Mouse (Mus musculus) forebrain, embryonic 13.5 days (tissue): ENCODE measurements at regions not wholly inside any gene's neighbourhood (a gene's known extent, or its start where the extent isn't known, plus 50 kb on each side); places are given as distances from the start of the nearest gene placed in this dataset.

ENCODE experiments used
- ATAC-seq: fragments of 200-750 bp; cut with Nextera tagmentation; 2 replicates; pipeline ENCODE4 v1.8.0; 2017
- H3K27ac ChIP-seq: fragments of 300-500 bp; sonication (generic); 2 replicates; pipeline ENCODE4 v1.5.1; 2015; ENCODE audit warnings: inconsistent platforms, mild to moderate bottlenecking, moderate library complexity
- H3K27me3 ChIP-seq: fragments of 300-500 bp; sonication (generic); 2 replicates; pipeline ENCODE4 v1.6.1; 2015; ENCODE audit warnings: mild to moderate bottlenecking, inconsistent platforms
- H3K36me3 ChIP-seq: fragments of 300-500 bp; sonication (generic); 2 replicates; pipeline ENCODE4 v1.6.1; 2015; ENCODE audit warnings: mild to moderate bottlenecking, inconsistent platforms; ENCODE audit not compliant: poor library complexity, severe bottlenecking
- H3K4me1 ChIP-seq: fragments of 300-500 bp; sonication (generic); 2 replicates; pipeline ENCODE4 v1.6.1; 2015; ENCODE audit warnings: inconsistent platforms
- H3K4me2 ChIP-seq: fragments of 300-500 bp; sonication (generic); 2 replicates; pipeline ENCODE4 v1.6.1; 2015; ENCODE audit warnings: inconsistent platforms, mild to moderate bottlenecking, moderate library complexity
- H3K4me3 ChIP-seq: fragments of 300-500 bp; sonication (generic); 2 replicates; pipeline ENCODE4 v1.5.1; 2015; ENCODE audit warnings: mild to moderate bottlenecking, inconsistent platforms
- H3K9ac ChIP-seq: fragments of 300-500 bp; sonication (generic); 2 replicates; pipeline ENCODE4 v1.6.1; 2015; ENCODE audit warnings: mild to moderate bottlenecking, inconsistent platforms
- H3K9me3 ChIP-seq: fragments of 300-500 bp; sonication (generic); replicated peaks from 2 replicates; pipeline ENCODE4 v1.6.1; 2016; ENCODE audit warnings: inconsistent platforms
- WGBS: fragments of 180-500 bp; shearing (Covaris S2); methylation state at CpG from one replicate; pipeline ENCODE4 v1.1.7; 2015; 5-methylcytosine and 5-hydroxymethylcytosine counted together

DNA sequence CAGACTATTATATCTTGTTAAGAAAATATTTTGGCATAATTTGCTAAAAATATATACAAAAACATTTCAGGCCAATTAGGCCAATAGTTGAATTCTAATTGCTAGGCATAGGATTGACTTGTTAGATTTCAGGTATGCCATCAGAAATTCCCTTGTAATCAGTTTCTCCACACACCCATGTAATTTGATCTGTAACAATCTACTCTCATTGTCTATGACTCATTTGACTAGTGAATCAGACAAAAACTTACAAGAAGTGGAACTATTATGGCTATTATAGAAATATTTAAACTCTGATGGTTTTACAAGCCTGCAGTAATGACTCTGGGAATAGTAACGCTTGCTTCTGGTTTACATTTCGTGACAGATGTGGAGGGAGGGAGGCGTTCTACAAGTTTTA, 338.9 kb upstream of the Ptbp2 start:
- Histone ChIP-seq H3K9ac (no peak overlapping the region), H3K36me3 (no peaks in the 10 kb centered on the region), H3K4me3 (no peak overlapping the region), H3K27ac (no peak overlapping the region), H3K9me3 (no peaks in the 10 kb centered on the region), H3K27me3 (no peaks in the 10 kb centered on the region), H3K4me2 (no peak overlapping the region), H3K4me1 (no peaks in the 10 kb centered on the region)
- no peak for ATAC-seq
- 91% methylated on average over 3 of the region's 3 CpGs for WGBS

DNA sequence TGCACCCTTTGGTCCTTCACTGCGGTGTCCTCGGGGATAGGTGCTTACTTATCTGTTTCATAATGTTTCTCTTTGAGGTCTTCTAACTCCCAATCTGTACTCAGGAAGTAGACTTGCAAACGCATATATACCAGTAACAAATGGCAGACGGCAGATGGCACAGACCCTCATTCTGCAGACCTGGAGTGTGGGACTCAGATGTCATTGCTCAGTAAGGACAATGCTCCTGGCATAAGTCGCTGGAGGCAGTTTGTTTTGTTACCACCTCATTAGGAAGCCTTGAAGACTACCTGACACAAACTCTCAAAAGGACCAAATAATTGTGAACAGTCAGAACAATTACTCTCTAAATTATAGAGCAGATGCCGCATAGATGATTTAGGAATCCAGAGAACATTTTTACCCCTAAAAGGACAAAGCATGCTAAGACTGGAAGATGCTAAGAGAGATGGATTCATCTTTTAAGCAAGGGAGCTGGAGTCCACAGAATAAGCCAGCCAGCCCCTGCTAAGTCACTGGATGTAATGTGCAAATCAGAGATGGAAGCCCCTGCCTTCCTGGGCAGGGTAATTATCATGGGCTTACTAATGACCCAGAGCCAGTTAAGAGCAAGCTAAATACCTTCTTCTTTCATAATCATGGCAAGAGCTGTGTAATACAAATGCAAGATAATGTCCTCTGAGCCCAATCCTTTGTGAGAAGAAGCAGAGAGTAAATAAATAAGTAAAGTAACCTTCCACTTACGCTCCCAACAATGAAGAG, 299.1 kb upstream of the Ptbp2 start:
- WGBS, result 71% methylated on average over 7 of the region's 7 CpGs
- peak; percentile 38; the same call in 1 of the 2 replicates for ATAC-seq

DNA sequence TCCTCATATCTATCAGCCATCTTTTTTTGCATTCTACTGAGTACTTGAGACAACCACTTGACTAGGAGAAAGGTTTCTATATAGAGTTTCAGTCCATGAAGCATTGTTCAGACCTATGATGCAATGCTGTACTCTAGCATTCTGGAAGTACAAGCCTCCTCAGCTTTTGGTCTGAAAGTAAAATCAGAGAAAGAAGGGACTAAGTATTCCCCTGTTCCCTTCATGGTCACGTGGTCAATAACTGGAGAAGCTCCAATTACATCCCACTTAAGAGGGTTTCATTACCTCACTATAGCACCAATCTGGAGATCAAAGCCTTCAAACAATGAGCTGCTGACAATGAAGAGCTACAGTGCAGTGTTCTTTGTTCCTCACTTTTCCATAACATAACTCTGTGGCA, 289.3 kb upstream of the Ptbp2 start:
- no peaks in the 10 kb centered on the region for H3K27me3 ChIP-seq
- no peak overlapping the region for H3K9ac ChIP-seq
- H3K4me3 ChIP-seq, result no peak overlapping the region
- no peaks in the 10 kb centered on the region for H3K4me1 ChIP-seq
- 5% methylated on average over 1 of the region's 1 CpGs for WGBS
- H3K36me3 ChIP-seq, result no peaks in the 10 kb centered on the region
- H3K9me3 ChIP-seq, result no peaks in the 10 kb centered on the region
- no peak overlapping the region for H3K4me2 ChIP-seq
- no peak for ATAC-seq
- no peak overlapping the region for H3K27ac ChIP-seq

More for the DNA sequence above, 299.1 kb upstream of the Ptbp2 start:
- Histone ChIP-seq H3K27me3 (no peaks in the 10 kb centered on the region), H3K36me3 (no peaks in the 10 kb centered on the region), H3K4me3 (no peak overlapping the region), H3K4me1 (peaks cover 4% of the 10 kb centered on the region), H3K9ac (no peak overlapping the region), H3K9me3 (no peaks in the 10 kb centered on the region), H3K4me2 (no peak overlapping the region), H3K27ac (0 out of 2 replicates have a peak overlapping the region, but pooled peaks have one; percentile 44)

DNA sequence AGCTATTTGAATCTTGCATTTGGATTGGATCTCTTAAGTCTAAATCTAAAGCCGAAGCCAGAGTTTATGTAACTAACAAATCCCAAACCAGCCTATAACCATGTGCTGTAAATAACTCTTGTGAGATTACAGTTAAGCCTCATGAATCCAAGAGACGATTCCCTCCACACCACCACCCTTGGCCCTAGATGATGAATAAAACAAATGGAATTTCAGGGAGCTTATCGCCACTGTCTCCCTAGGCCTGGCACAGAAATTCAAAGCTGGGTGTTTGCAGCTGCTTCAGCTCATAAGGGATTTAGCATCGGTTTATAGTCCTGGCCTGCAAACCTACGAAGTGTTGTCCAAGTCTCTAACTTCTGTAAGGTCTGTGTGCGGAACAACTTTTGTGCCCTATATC, 281.4 kb upstream of the Ptbp2 start:
- WGBS, result 92% methylated on average over 6 of the region's 6 CpGs
- Histone ChIP-seq H3K4me1 (peaks cover 7% of the 10 kb centered on the region; the same call in 1 of the 2 replicates), H3K36me3 (no peaks in the 10 kb centered on the region), H3K9me3 (no peaks in the 10 kb centered on the region), H3K27ac (no peak overlapping the region), H3K4me3 (no peak overlapping the region), H3K27me3 (no peaks in the 10 kb centered on the region), H3K4me2 (no peak overlapping the region), H3K9ac (no peak overlapping the region)
- ATAC-seq, result no peak

DNA sequence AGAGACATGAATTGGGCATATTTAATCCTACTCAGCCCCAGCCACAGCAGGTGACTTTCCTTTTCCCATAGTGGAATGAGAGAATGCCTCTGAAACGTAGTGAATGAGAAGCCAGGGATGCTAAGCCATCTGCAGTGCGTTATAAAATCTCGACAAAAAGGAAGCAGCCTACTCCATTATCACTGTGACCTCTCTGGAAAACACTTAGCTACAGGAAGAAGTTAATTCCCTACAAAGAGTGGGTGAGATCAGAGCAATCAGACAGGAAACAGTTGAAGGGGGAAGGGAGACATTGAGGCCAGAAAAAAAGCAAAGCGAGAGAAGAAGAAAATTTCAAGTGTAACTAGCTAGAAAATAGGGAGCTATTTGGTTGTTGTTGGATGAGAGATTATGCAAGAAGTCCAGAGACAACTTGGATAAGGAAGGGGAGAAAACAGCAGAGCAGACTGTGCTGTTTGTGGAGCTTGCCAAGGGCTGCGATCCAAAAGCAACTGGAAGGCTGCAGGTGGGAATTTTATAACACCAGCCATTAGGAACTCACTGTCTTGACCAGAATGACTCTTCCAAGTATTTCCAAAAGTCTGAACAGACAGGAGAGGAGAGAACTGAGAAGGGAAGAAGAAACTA, 280.7 kb upstream of the Ptbp2 start:
- Histone ChIP-seq H3K4me3 (no peak overlapping the region), H3K4me2 (no peak overlapping the region), H3K9me3 (no peaks in the 10 kb centered on the region), H3K9ac (no peak overlapping the region), H3K27me3 (no peaks in the 10 kb centered on the region), H3K4me1 (peaks cover 12% of the 10 kb centered on the region; the same call in 1 of the 2 replicates), H3K36me3 (no peaks in the 10 kb centered on the region), H3K27ac (no peak overlapping the region; the same call in 1 of the 2 replicates)
- 42% methylated on average over 5 of the region's 5 CpGs for WGBS
- no peak for ATAC-seq

DNA sequence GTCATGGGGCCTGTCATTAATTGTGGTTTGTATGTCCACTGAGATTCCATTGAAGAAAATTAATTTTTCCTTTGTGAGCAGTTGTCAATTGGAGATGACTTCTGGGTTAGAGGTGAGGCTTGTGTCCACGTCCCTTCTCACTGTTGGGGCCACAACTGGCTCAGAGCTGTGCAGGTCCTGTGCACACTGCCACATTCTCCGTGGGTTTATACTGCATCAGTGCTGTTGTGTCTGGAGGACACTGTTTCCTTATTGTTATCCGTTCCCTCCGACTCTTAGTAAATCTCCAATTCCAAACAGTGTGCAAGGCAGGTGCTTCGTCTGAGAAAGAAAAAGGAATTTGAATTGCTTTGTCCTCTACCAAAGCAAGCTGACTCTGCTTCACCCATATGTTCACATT, 278.0 kb upstream of the Ptbp2 start:
- no peaks in the 10 kb centered on the region for H3K9me3 ChIP-seq
- H3K4me1 ChIP-seq, result peaks cover 14% of the 10 kb centered on the region; the same call in 1 of the 2 replicates
- no peak overlapping the region for H3K9ac ChIP-seq
- no peaks in the 10 kb centered on the region for H3K27me3 ChIP-seq
- ATAC-seq, result no peak
- H3K27ac ChIP-seq, result no peak overlapping the region
- WGBS, result 74% methylated on average over 5 of the region's 5 CpGs
- no peaks in the 10 kb centered on the region for H3K36me3 ChIP-seq
- H3K4me3 ChIP-seq, result no peak overlapping the region
- H3K4me2 ChIP-seq, result no peak overlapping the region

DNA sequence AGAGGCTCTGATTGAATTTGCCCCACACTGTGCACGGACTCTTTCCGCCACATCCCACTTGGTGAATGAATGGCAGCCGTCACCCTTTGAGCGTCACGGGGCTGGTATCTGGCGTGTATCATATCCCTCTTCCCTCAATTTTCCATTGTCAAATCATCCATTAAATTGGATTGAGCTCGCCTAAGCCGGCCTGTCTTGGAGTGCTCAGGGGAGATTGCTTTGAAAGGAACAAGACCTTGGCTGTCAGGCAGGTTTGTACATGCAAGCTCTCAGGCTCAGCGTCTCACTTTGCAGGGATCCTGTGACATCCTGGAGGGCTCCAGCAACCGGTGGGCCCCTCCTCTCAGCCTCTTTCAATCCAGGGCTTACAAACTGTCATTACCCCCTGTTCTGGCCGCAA, 275.7 kb upstream of the Ptbp2 start:
- ATAC-seq, result no peak
- 12% methylated on average over 11 of the region's 11 CpGs for WGBS

DNA sequence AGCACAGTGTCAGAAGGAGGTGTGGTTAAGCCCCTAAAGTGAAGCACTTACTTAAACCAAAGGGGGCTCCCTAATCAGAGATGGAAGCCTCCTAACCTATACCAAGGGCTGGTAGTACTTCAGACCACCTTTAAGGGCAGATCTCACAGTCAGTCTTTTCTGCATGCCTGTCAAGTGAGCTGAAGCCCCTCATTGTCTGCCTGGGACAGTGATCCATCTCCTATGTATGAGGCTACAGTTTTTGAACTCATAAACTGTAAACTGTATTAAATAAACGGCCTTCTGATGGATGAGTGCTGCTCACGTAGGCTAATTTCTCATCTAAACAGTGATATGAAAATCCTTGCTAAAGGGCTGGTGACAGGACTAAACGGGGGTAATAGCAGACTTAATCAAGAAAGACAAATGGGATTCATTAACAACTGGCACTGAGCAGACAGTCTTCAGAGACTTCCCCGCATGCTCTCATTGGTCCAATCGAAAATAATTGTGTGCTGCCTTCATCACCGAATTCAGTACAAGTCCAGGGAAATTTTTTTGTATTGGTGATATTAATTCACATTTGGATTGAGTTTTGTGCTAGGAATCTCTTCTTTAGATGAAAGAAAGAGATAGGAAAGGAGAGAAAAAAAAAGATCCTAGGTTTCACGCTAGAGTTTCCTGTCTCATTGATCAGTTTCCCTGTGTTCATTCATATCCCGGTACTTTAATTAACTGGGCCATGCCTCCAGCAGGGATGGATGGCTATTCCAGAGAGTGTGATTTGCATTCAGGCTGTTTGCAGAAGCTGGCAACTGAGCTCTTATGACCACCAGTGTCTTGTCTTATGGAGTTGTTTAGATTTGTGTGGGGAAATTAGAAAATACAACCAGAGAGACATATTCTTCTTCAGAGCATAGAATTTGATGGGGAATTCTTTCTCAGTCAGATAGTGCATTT, 271.2 kb upstream of the Ptbp2 start:
- Histone ChIP-seq H3K9me3 (no peaks in the 10 kb centered on the region), H3K4me1 (peaks cover 16% of the 10 kb centered on the region; the same call in 1 of the 2 replicates), H3K27me3 (no peaks in the 10 kb centered on the region), H3K4me2 (no peak overlapping the region), H3K9ac (no peak overlapping the region), H3K36me3 (no peaks in the 10 kb centered on the region), H3K4me3 (no peak overlapping the region), H3K27ac (no peak overlapping the region)
- WGBS, result 50% methylated on average over 8 of the region's 8 CpGs
- no peak for ATAC-seq

More for the DNA sequence above, 275.7 kb upstream of the Ptbp2 start:
- H3K9me3 ChIP-seq, result no peaks in the 10 kb centered on the region
- peaks cover 20% of the 10 kb centered on the region; the same call in 1 of the 2 replicates for H3K4me1 ChIP-seq
- H3K27me3 ChIP-seq, result no peaks in the 10 kb centered on the region
- H3K4me2 ChIP-seq, result peak overlapping the region; percentile 5; the same call in 1 of the 2 replicates
- no peak overlapping the region for H3K27ac ChIP-seq
- H3K36me3 ChIP-seq, result no peaks in the 10 kb centered on the region
- no peak overlapping the region for H3K4me3 ChIP-seq
- no peak overlapping the region for H3K9ac ChIP-seq

DNA sequence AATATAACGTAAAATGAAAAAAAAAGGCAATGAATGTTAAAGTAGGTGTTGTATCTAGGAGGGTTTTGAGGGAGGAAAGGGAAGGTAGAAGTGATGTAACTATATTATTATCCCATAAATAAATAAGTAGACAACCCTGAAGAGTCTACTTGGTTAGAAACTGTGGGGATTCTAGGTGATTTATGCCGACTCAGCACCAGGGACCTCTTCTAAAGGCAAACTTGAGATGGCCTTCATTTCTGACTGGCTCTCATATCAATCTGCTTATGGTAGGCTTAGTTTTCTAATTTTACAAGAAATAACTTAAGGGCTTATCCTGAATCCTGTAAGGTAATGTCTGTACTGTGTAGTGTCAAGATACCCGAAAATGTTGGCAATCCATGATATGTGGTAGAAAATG, 263.0 kb upstream of the Ptbp2 start:
- ATAC-seq, result no peak
- H3K27me3 ChIP-seq, result no peaks in the 10 kb centered on the region
- 94% methylated on average over 3 of the region's 3 CpGs for WGBS
- no peaks in the 10 kb centered on the region for H3K9me3 ChIP-seq
- H3K36me3 ChIP-seq, result no peaks in the 10 kb centered on the region
- no peak overlapping the region for H3K9ac ChIP-seq
- H3K4me3 ChIP-seq, result no peak overlapping the region
- no peak overlapping the region for H3K4me2 ChIP-seq
- no peaks in the 10 kb centered on the region for H3K4me1 ChIP-seq
- H3K27ac ChIP-seq, result no peak overlapping the region

DNA sequence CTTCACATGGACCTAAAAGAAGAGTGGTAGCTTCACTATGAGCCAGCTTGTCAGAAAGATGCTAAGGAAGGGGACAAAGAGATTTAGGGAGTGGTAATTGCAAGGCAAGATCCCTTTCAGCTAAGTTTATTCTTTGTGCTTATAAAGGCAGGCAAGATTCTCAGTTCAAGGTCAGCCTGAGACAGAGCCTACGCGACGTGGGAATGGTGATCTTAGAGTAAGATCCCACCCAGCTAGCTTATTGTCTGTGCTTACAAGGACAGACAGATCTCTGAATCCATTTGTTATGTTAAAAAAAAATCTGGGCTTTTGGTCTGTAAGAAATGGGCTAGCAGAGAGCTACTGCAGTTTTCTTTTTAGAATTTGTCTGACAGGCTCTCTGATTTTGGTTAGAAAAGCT, 253.3 kb upstream of the Ptbp2 start:
- no peaks in the 10 kb centered on the region for H3K9me3 ChIP-seq
- H3K36me3 ChIP-seq, result no peaks in the 10 kb centered on the region
- H3K4me2 ChIP-seq, result no peak overlapping the region
- WGBS, result 95% methylated on average over 3 of the region's 3 CpGs
- H3K4me3 ChIP-seq, result no peak overlapping the region
- no peak for ATAC-seq
- H3K4me1 ChIP-seq, result no peaks in the 10 kb centered on the region
- no peak overlapping the region for H3K27ac ChIP-seq
- no peak overlapping the region for H3K9ac ChIP-seq
- H3K27me3 ChIP-seq, result no peaks in the 10 kb centered on the region

DNA sequence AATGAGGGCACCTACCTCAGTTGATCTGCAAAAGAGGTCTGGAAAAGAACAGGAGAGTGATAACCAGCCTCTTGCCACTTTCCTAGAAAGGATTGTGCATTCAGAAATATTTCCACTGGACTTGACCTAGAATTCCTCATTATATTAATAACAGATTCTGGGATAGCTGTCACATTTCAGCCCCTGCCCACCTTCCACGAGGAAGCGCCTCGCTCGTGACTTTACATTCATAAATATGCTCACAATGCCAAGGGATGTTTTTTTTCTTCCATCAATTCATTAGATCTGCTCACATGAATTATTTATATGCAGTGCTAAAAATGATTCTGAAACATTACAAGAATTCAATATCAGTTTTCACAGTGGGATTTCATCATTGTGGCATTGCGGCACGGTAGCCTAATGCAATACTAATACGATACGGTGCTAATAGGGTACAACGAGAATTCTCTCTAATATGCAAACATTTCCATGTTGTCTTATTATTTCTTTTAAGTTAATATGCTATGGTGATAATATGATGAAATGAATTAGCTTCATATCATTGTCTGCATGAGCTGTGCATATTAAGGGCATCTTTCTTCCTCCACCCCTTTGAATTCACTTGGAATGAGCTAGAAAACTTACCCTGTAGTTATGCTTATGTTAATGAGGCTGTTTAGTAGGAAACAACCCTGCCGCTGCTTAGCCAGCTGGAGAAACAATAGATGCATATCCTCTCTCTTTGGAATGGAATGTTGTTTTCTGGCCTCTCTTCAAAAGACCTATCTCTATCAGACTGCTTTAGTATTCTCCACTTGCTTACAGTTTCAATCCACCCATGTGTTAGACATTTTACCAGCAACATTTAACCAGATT, 235.8 kb upstream of the Ptbp2 start:
- Histone ChIP-seq H3K27ac (no peak overlapping the region; the same call in 1 of the 2 replicates), H3K9ac (no peak overlapping the region), H3K9me3 (no peaks in the 10 kb centered on the region), H3K36me3 (no peaks in the 10 kb centered on the region), H3K4me3 (no peak overlapping the region), H3K4me2 (no peak overlapping the region), H3K27me3 (no peaks in the 10 kb centered on the region), H3K4me1 (peaks cover 16% of the 10 kb centered on the region)
- 55% methylated on average over 10 of the region's 10 CpGs for WGBS
- peak; percentile 66 for ATAC-seq
